Comparison of ENCODE assay signal across 29 mouse cellular contexts in the genomic region with DNA sequence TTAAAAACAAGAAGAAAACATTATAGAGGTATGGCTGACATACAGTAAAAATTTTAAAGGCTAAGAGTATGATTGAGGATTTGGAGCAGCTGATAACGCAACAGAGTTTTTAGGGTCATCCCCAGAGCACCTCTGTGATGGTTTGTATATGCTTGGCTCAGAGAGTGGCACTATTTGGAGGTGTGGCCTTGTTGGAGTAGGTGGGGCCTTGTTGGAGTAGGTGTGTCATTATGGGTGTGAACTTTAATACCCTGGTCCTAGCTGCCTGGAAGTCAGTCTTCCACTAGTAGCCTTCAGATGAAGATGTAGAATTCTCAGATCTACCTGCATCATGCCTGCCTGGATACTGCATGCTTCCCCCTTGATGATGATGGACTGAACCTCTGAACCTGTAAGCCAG.
DNase-seq lines count a peak whose midpoint lies in the region; ATAC-seq lines count a peak whose summit lies in the region.
"Had no signal": no experiment of that assay in that cellular context is flagged by ENCODE, and none has a peak within 500 bp of the region (broad histone marks: within the 10 kb centered on the region; RNA-seq: fewer than 3 reads in every experiment).

No protein-coding gene starts in this region.

- H3K9ac ChIP-seq in liver, embryonic 11.5 days (ENCODE audit: low read depth, low read length), result no peak overlapping the region
- no peak overlapping the region for H3K9ac ChIP-seq in liver, embryonic 13.5 days
- no peak overlapping the region for H3K9ac ChIP-seq in liver, embryonic 16.5 days (ENCODE audit: low read depth, low read length)
- H3K9ac ChIP-seq: embryonic facial prominence, embryonic 12.5 days; embryonic facial prominence, embryonic 15.5 days; forebrain, embryonic 12.5 days; heart, embryonic 13.5 days; hindbrain, embryonic 14.5 days had no signal

- no peak overlapping the region for H3K27ac ChIP-seq in liver, embryonic 11.5 days (ENCODE audit: low read depth, low read length)
- H3K27ac ChIP-seq in liver, embryonic 13.5 days, result no peak overlapping the region
- no peak overlapping the region for H3K27ac ChIP-seq in liver, embryonic 16.5 days (ENCODE audit: low read length)
- H3K27ac ChIP-seq: embryonic facial prominence, embryonic 12.5 days; embryonic facial prominence, embryonic 15.5 days; forebrain, embryonic 12.5 days; heart, adult 2 months; heart, embryonic 10.5 days; hindbrain, embryonic 14.5 days had no signal

- no peak overlapping the region for H3K4me3 ChIP-seq in liver, embryonic 11.5 days (ENCODE audit: low read depth, low read length)
- H3K4me3 ChIP-seq in liver, embryonic 13.5 days (replicated peaks), result no peak overlapping the region
- H3K4me3 ChIP-seq in liver, embryonic 16.5 days (ENCODE audit: low read depth, low read length), result no peak overlapping the region
- H3K4me3 ChIP-seq: embryonic facial prominence, embryonic 12.5 days; embryonic facial prominence, embryonic 15.5 days; forebrain, embryonic 12.5 days; heart, adult 2 months; heart, embryonic 10.5 days; heart, embryonic 13.5 days had no signal

- no peak overlapping the region for H3K4me2 ChIP-seq in liver, embryonic 11.5 days
- H3K4me2 ChIP-seq in liver, embryonic 13.5 days, result no peak overlapping the region
- no peak overlapping the region for H3K4me2 ChIP-seq in liver, embryonic 16.5 days (ENCODE audit: low read depth, low read length)
- H3K4me2 ChIP-seq: embryonic facial prominence, embryonic 12.5 days; embryonic facial prominence, embryonic 15.5 days; forebrain, embryonic 12.5 days; hindbrain, embryonic 14.5 days had no signal

- peaks cover 8% of the 10 kb centered on the region for H3K4me1 ChIP-seq in liver, embryonic 11.5 days (replicated peaks; ENCODE audit: control insufficient read depth, insufficient read depth, low read length)
- peaks cover 37% of the 10 kb centered on the region for H3K4me1 ChIP-seq in liver, embryonic 13.5 days (replicated peaks)
- H3K4me1 ChIP-seq in liver, embryonic 16.5 days (ENCODE audit: control insufficient read depth, low read depth, low read length), result peaks cover 21% of the 10 kb centered on the region

- H3K27me3 ChIP-seq in liver, embryonic 11.5 days (replicated peaks; ENCODE audit: control insufficient read depth, insufficient read depth, low read length), result no peaks in the 10 kb centered on the region
- H3K27me3 ChIP-seq in liver, embryonic 13.5 days, result no peaks in the 10 kb centered on the region
- H3K27me3 ChIP-seq in liver, embryonic 16.5 days (ENCODE audit: control insufficient read depth, insufficient read depth, low read depth, low read length), result no peaks in the 10 kb centered on the region
- H3K27me3 ChIP-seq: CH12.LX; embryonic facial prominence, embryonic 12.5 days; embryonic facial prominence, embryonic 15.5 days; forebrain, embryonic 12.5 days; heart, embryonic 13.5 days; Patski had no signal

- peak; percentile 39; the same call in 1 of the 2 replicates for ATAC-seq in liver, embryonic 11.5 days (replicated peaks; ENCODE audit: low FRiP score)
- ATAC-seq in liver, embryonic 13.5 days (ENCODE audit: low read depth), result peak; percentile 60; the same call in 1 of the 2 replicates
- peak; percentile 35; the same call in 1 of the 2 replicates for ATAC-seq in liver, embryonic 16.5 days (ENCODE audit: low read depth)
- ATAC-seq: forebrain, embryonic 16.5 days; Patski had no signal

- no peaks in the 10 kb centered on the region for H3K9me3 ChIP-seq in liver, embryonic 11.5 days (ENCODE audit: control insufficient read depth, low read length)
- H3K9me3 ChIP-seq in liver, embryonic 13.5 days (replicated peaks), result no peaks in the 10 kb centered on the region
- H3K9me3 ChIP-seq in liver, embryonic 16.5 days (replicated peaks; ENCODE audit: control insufficient read depth, low read length), result no peaks in the 10 kb centered on the region
- H3K9me3 ChIP-seq: embryonic facial prominence, embryonic 12.5 days; embryonic facial prominence, embryonic 15.5 days; forebrain, embryonic 12.5 days; G1E; heart, embryonic 10.5 days; heart, embryonic 13.5 days had no signal

- 82% methylated on average over 1 of the region's 1 CpGs for WGBS in liver, embryonic 11.5 days
- 67% methylated on average over 1 of the region's 1 CpGs for WGBS in liver, embryonic 13.5 days (ENCODE audit: insufficient replicate concordance)
- 73% methylated on average over 1 of the region's 1 CpGs for WGBS in liver, embryonic 16.5 days (ENCODE audit: insufficient replicate concordance)

- DNase-seq in liver, embryonic 11.5 days (ENCODE audit: low spot score), result no peak
- DNase-seq in liver (no peak), adipocyte (ENCODE audit: low spot score) (no peak)
- DNase-seq in liver, embryonic 13.5 days, result peak; percentile 21
- DNase-seq in thymus, postnatal 0 days (ENCODE audit: low spot score), result no peak
- no peak for DNase-seq in ovary, postnatal 10 days (ENCODE audit: low spot score)
- DNase-seq: adrenal gland, adult 2 months; adrenal gland, postnatal 14 days; B cell, adult 2 months; cerebellum, adult 11 months; cerebellum, adult 2 months; cerebellum, adult 9-11 months; cerebellum, postnatal 25 days; gastrocnemius, postnatal 10 days; gastrocnemius, postnatal 36 days; heart, adult 2 months; heart, postnatal 14 days; heart, postnatal 4 days had no signal

- H3K36me3 ChIP-seq in liver, embryonic 11.5 days (ENCODE audit: control insufficient read depth, insufficient read depth, low read length), result no peaks in the 10 kb centered on the region
- H3K36me3 ChIP-seq in liver, embryonic 13.5 days, result no peaks in the 10 kb centered on the region
- H3K36me3 ChIP-seq in liver, embryonic 16.5 days (ENCODE audit: control insufficient read depth, insufficient read depth), result no peaks in the 10 kb centered on the region
- H3K36me3 ChIP-seq: embryonic facial prominence, embryonic 12.5 days; embryonic facial prominence, embryonic 15.5 days; forebrain, embryonic 12.5 days; G1E; heart, embryonic 10.5 days; heart, embryonic 13.5 days had no signal
